Mouse (Mus musculus): ENCODE measurements around the gene Mrgprx1.

The Mrgprx1 gene

DNA sequence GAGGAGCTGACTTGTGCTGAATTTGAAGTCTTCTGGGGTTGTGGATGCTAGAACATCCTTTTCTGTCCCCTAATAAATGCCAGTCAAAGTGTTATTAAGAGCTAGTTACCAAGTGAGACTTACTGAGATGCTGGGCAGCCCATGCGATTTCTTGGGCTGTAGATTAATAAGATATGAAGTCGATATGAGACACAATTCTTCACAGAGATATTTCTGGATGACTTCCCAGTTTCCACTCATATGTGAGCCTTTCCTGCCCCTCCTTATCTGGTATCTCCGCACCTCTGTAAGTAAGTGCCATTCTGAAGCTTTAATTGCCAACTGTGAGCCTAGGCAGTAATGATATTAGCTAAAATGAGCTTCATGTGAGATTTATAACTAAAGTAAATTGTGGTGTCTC is at the start of gene Mrgprx1:
Mrgprx1 (minus strand) TSS at position 101 of the 400 bp plus-strand sequence.
- DNase-seq (ENCODE audit: low spot score), result no peak

DNA sequence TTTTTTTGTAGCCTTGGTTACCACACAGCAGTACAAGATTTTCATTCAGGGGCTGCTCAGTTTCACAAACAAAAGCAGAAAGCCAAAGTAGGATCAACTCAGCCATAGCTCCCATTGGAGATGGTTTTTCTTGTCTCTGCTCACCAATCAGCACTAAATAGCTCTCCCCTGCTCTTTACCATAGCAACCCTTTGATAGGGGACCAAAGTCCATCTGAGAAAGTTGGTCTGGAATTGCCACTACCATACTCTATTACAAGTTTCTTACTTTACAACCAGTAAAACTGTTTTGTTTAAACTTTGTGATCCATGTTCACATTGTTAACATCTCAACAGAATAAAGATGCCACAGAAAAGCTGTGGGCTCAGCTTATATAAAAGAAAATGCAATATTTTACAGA is 48.1 kb upstream of the Mrgprx1 start:
- no peak for DNase-seq (ENCODE audit: low spot score)

DNA sequence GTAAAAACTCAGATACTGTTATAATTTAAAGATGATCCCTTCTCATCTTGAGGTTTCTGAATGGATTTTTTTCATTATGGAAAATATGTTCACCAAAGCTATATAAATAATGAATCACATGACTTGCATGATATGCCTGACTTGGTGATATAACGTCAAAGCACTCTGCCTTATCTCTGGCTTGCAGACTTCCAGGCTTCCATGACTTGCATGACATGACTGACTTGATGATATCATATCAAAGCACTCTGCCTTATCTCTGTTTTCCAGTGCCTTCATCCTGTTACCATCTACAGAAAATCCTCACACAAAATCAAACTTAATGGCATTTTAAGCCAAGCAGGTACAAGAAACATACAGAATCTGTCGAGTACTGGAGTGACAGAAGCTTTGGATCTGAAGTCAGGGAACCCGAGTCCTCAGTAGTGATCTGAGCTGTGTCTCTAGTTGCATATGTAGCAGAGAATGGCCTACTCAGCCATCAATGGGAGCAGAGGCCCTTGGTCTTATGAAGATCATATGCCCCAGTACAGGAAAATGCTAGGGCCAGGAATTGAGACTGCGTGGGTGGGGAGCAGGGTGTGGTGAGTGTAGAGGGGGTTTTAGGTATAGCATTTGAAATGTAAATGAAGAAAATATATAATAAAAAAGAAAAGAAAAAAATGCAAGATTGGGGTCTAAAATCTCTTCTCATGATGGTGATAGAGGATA is 19.2 kb upstream of the Mrgprx1 start:
- no peak for DNase-seq (ENCODE audit: low spot score)

DNA sequence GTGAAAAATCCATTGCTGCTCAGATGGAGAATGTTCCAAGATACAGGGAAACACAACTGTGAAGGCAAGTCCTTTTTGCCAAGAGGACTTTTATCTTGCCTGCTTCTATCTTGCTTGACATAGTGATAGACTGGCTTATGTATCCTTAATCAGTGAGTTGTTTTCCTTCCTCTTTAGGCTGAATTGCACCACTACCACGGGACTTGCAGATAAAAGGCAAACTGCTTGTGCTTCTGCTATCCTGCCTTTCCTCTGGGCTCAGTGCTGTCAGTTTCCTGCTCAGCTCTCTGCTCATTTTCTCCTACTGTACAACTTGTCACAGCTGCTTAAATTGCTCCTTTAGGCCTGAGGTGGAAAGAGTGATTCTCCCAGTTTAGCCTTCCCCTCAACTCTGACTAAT is 16.6 kb upstream of the Mrgprx1 start:
- no peak for DNase-seq (ENCODE audit: low spot score)

DNA sequence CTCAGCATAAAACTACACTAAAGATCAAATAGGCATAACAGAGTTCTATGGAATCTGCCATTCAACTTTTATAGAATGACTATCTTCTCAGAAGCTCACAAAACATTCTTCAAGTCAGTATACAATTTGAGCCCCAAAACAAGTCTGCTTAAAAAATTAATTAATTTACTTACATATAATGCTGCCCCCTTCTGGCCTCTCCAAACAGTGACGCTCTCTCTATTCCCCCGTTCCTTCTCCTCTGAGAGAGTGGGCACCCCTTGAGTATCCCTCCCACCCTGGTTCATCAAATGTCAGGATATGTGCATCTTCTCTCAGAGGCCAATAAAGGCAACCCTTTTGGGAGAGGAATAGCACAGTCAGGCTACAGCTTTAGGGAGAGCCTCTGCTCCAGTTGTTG is 9.5 kb downstream of the Mrgprx1 start:
- no peak for DNase-seq (ENCODE audit: low spot score)

DNA sequence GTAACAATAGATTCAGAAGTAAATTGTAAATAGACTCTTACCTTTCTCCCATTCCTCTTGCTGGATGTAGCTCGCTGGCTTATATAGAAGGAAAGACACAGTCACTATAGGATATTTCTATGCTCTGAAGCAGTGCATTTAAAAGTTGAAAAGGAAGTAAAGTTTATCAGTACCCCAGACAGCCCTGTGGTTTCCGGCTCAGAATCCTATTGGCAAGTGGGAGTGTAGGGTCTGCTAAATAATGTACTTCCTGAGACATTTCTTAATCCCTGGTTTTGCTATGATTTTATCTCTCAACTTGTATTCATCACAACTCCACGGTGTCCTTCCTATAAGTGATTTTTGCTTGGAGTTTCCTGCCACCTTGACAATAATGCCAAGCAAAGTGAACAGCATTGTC is 31.7 kb downstream of the Mrgprx1 start:
- no peak for DNase-seq (ENCODE audit: low spot score)

DNA sequence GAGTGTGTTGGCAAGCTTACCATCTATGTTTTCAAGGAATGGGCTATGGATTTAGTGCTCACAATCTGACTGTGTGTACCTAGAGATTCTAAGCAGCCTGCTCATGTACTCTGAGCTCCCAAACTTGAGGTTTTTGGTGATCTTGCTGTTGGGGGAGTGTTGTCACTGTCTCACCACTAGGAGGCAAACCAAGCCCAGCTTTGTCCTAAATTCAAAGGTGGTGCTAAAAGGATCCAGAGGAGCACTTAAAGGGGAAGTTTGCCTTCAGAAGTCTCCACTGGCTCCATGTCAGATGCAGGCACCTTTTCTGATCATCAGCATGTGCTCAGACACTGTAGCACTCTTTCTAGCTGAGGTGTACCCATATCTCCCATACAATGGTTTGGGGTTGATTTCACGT is 40.6 kb downstream of the Mrgprx1 start:
- DNase-seq (ENCODE audit: low spot score), result no peak

DNA sequence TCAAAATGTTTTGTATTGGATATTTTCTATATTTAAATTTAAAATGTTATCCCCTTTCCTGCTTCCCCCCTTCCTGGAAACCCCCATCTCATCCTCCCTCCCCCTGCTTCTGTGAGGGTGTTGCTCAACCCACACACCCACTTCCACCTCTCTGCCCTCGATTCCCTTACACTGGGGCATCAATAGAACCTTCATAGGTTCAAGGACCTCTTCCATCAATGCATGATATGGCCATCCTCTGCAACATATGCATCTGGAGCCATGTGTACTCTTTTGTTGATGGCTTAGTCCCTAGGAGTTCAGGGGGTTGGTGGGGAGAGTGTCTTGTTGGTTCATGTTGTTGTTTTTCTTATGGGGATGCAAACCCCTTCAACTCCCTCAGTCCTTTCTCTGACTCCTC is 45.4 kb downstream of the Mrgprx1 start, which contains the start of gene Mrgpra4:
Mrgpra4 (minus strand) TSS at position 101 of the 400 bp plus-strand sequence.
- DNase-seq (ENCODE audit: low spot score), result no peak
